Mouse (Mus musculus): ENCODE data around the gene 1700020D05Rik.

GRCm38 (mm10) chr19:5475069-5475714 lies 28.4 kb downstream of the 1700020D05Rik start:
- TF ChIP-seq GATA1 (IDR thresholded peaks at IDR 0.05; ENCODE audit: borderline replicate concordance, low read length) (no peak), FLI1 (IDR thresholded peaks at IDR 0.05; ENCODE audit: low read length) (no peak)
